In the genomic region with DNA sequence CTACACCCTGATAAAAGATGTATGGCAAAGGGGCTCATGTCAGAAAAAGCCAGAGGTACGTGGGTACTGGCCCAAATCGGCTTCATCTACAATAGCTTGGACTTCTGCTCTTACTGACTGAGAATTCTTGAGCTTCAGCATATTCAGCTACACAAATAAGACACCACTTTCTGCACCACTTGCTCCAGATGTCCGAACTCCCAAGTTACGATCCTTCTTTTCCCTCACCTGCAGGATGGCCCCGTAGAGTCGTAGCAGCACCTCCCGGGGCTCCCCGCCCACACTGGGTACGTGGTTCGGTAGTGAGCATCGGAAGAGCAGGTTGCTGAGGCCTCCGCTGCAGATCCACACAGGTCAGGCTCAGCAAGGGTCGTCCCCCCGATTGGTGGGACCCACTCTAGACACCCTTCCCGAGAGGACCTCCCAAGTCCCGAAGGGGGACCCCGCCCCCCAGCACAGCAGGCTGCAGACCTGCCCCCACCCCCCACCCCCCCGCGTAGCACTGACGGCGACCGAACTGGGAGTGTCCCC, we compare ENCODE assay signal across 8 mouse cellular contexts. TPM values are rescaled to one million over a fixed set of nuclear protein-coding genes. Genes with fewer than 3 reads are reported as not detected.
DNase-seq lines count a peak whose midpoint lies in the region; ATAC-seq and TF ChIP-seq lines count a peak whose summit lies in the region.

No protein-coding gene starts in this region.

- H3K4me1 ChIP-seq in heart, embryonic 16.5 days (ENCODE audit: control insufficient read depth, insufficient read depth, low read length), result peaks cover 28% of the 10 kb centered on the region
- peaks cover 32% of the 10 kb centered on the region for H3K4me1 ChIP-seq in heart, postnatal 0 days (ENCODE audit: control insufficient read depth, insufficient read depth)
- H3K4me1 ChIP-seq in midbrain, embryonic 11.5 days (ENCODE audit: control insufficient read depth, insufficient read depth, low read length), result peaks cover 10% of the 10 kb centered on the region

- H3K9me3 ChIP-seq in heart, embryonic 16.5 days (replicated peaks; ENCODE audit: control insufficient read depth, low read length), result no peaks in the 10 kb centered on the region
- no peaks in the 10 kb centered on the region for H3K9me3 ChIP-seq in heart, postnatal 0 days (replicated peaks; ENCODE audit: control insufficient read depth, low read length)
- H3K9me3 ChIP-seq in midbrain, embryonic 11.5 days (ENCODE audit: control insufficient read depth, low read length), result no peaks in the 10 kb centered on the region

- 4% methylated on average over 21 of the region's 22 CpGs for WGBS in heart, embryonic 16.5 days
- WGBS in heart, postnatal 0 days, result 7% methylated on average over 16 of the region's 22 CpGs
- WGBS in midbrain, embryonic 11.5 days, result 4% methylated on average over 22 of the region's 22 CpGs

- ATAC-seq in heart, embryonic 16.5 days (replicated peaks; ENCODE audit: extremely low read depth, insufficient read depth, low FRiP score), result no peak; the same call in 1 of the 2 replicates
- no peak for ATAC-seq in heart, postnatal 0 days (ENCODE audit: insufficient read depth, low read depth)
- ATAC-seq in midbrain, embryonic 11.5 days (ENCODE audit: low FRiP score), result peak; percentile 67

- H3K4me2 ChIP-seq in heart, embryonic 16.5 days (ENCODE audit: low read depth, low read length), result peak overlapping the region; percentile 69
- H3K4me2 ChIP-seq in heart, postnatal 0 days (ENCODE audit: low read depth, low read length), result peak overlapping the region; percentile 96
- peak overlapping the region; percentile 90 for H3K4me2 ChIP-seq in midbrain, embryonic 11.5 days

- peak overlapping the region; percentile 98 for H3K27ac ChIP-seq in heart, embryonic 16.5 days (ENCODE audit: low read length)
- peak overlapping the region; percentile 99 for H3K27ac ChIP-seq in heart, postnatal 0 days (ENCODE audit: low read depth)
- H3K27ac ChIP-seq in midbrain, embryonic 11.5 days (ENCODE audit: low read depth, low read length), result no peak overlapping the region; the same call in 1 of the 2 replicates

- TF ChIP-seq EP300 in heart, postnatal 0 days (IDR thresholded peaks at IDR 0.05; ENCODE audit: low read depth), result no peak

- no peak for TF ChIP-seq CTCF in heart, postnatal 0 days (IDR thresholded peaks at IDR 0.05; ENCODE audit: low read depth)

- intact Hi-C loops in heart, postnatal 10 days (cut with DNase I), result loop anchor here (2.0 kb wide), 1 partner anchor 50 kb away; a partner anchor contains a TSS

- peaks cover 18% of the 10 kb centered on the region for H3K36me3 ChIP-seq in heart, embryonic 16.5 days (ENCODE audit: control insufficient read depth, insufficient read depth)
- peaks cover 10% of the 10 kb centered on the region for H3K36me3 ChIP-seq in heart, postnatal 0 days (replicated peaks; ENCODE audit: control insufficient read depth, insufficient read depth, low read length)
- peaks cover 4% of the 10 kb centered on the region; the same call in 1 of the 2 replicates for H3K36me3 ChIP-seq in midbrain, embryonic 11.5 days (ENCODE audit: control insufficient read depth, insufficient read depth, low read length)

- H3K9ac ChIP-seq in heart, embryonic 16.5 days (ENCODE audit: low read length), result peak overlapping the region; percentile 86
- peak overlapping the region; percentile 90 for H3K9ac ChIP-seq in heart, postnatal 0 days (replicated peaks; ENCODE audit: low read depth, low read length)
- peak overlapping the region; percentile 83 for H3K9ac ChIP-seq in midbrain, embryonic 11.5 days (ENCODE audit: low read length)

- H3K4me3 ChIP-seq in heart, embryonic 16.5 days (ENCODE audit: low read length), result peak overlapping the region; percentile 67
- peak overlapping the region; percentile 82 for H3K4me3 ChIP-seq in heart, postnatal 0 days (ENCODE audit: low read depth, low read length)
- H3K4me3 ChIP-seq in midbrain, embryonic 11.5 days (ENCODE audit: low read depth, low read length), result peak overlapping the region; percentile 81

- no peaks in the 10 kb centered on the region for H3K27me3 ChIP-seq in heart, embryonic 16.5 days (ENCODE audit: control insufficient read depth, insufficient read depth, low read length)
- no peaks in the 10 kb centered on the region for H3K27me3 ChIP-seq in heart, postnatal 0 days (ENCODE audit: control insufficient read depth, insufficient read depth, low read length)
- no peaks in the 10 kb centered on the region for H3K27me3 ChIP-seq in midbrain, embryonic 11.5 days (ENCODE audit: control insufficient read depth, insufficient read depth, low read length)

- DNase-seq in heart, postnatal 10 days, result no peak
- peak; percentile 30 for DNase-seq in MN1 (ENCODE audit: low spot score)
- no peak for DNase-seq in heart, postnatal 0 days (ENCODE audit: low spot score)
- DNase-seq in midbrain, embryonic 11.5 days (ENCODE audit: low spot score, missing footprints), result peak; percentile 90
- DNase-seq in cerebellum, postnatal 14 days, result no peak
- DNase-seq in right cerebral cortex, adult 2 months (ENCODE audit: low spot score in 2 of 2), result no peak
- DNase-seq in embryo, embryonic 9.5 days (ENCODE audit: extremely low spot score), result no peak

RNA-seq across cellular contexts. Expression of a gene that starts 0.5 kb away (rescaled TPM):
- polyA plus RNA-seq in heart, embryonic 16.5 days (2015; fragmentation: Nextera tagmentation; extraction: Ambion mirVana), result 3.8 and 4.1 TPM in 2 replicates
- total RNA-seq in heart, postnatal 10 days (2021), result 1 to 10 TPM; 1.9 to 2.4 TPM
- total RNA-seq in heart, postnatal 0 days (2014; rRNA removed; ENCODE audit: low replicate concordance), result 0.12 TPM in 1 of 2 replicates, not detected in the other
- polyA plus RNA-seq in heart, postnatal 0 days (2015; fragmentation: Nextera tagmentation; extraction: Ambion mirVana), result 2.0 and 2.4 TPM in 2 replicates
- 1.9 and 2.4 TPM in 2 replicates for polyA plus RNA-seq in midbrain, embryonic 11.5 days (2014; fragmentation: Nextera tagmentation; extraction: Ambion mirVana)

RNA-seq across cellular contexts. Expression of a gene that starts 0.6 kb away (rescaled TPM):
- 0.19 and 0.35 TPM in 2 replicates for polyA plus RNA-seq in heart, embryonic 16.5 days (2015; fragmentation: Nextera tagmentation; extraction: Ambion mirVana)
- total RNA-seq in heart, postnatal 10 days (2021), result 10 to 100 TPM; 14.6 to 15.4 TPM
- total RNA-seq in heart, postnatal 0 days (2014; rRNA removed; ENCODE audit: low replicate concordance), result 0.08 and 2.4 TPM in 2 replicates
- 0.80 and 0.82 TPM in 2 replicates for polyA plus RNA-seq in heart, postnatal 0 days (2015; fragmentation: Nextera tagmentation; extraction: Ambion mirVana)
- polyA plus RNA-seq in midbrain, embryonic 11.5 days (2014; fragmentation: Nextera tagmentation; extraction: Ambion mirVana), result not detected in 2 replicates

RNA-seq across cellular contexts. Expression of a gene that starts 0.8 kb away (rescaled TPM):
- polyA plus RNA-seq in heart, embryonic 16.5 days (2015; fragmentation: Nextera tagmentation; extraction: Ambion mirVana), result 80.5 and 84.9 TPM in 2 replicates
- total RNA-seq in heart, postnatal 10 days (2021), result 10 to 100 TPM; 71.8 to 73.9 TPM
- total RNA-seq in heart, postnatal 0 days (2014; rRNA removed; ENCODE audit: low replicate concordance), result 64.5 and 78.3 TPM in 2 replicates
- 130 and 142 TPM in 2 replicates for polyA plus RNA-seq in heart, postnatal 0 days (2015; fragmentation: Nextera tagmentation; extraction: Ambion mirVana)
- polyA plus RNA-seq in midbrain, embryonic 11.5 days (2014; fragmentation: Nextera tagmentation; extraction: Ambion mirVana), result 48.3 and 49.6 TPM in 2 replicates

RNA-seq across cellular contexts. Expression of a gene that starts 3.2 kb away (rescaled TPM):
- polyA plus RNA-seq in heart, embryonic 16.5 days (2015; fragmentation: Nextera tagmentation; extraction: Ambion mirVana), result 241 and 243 TPM in 2 replicates
- 100 to 1,000 TPM; 700 to 720 TPM for total RNA-seq in heart, postnatal 10 days (2021)
- total RNA-seq in heart, postnatal 0 days (2014; rRNA removed; ENCODE audit: low replicate concordance), result 600 and 674 TPM in 2 replicates
- polyA plus RNA-seq in heart, postnatal 0 days (2015; fragmentation: Nextera tagmentation; extraction: Ambion mirVana), result 400 and 412 TPM in 2 replicates
- polyA plus RNA-seq in midbrain, embryonic 11.5 days (2014; fragmentation: Nextera tagmentation; extraction: Ambion mirVana), result 0.93 and 1.1 TPM in 2 replicates

RNA-seq across cellular contexts. Expression of a gene that starts 18.6 kb away (rescaled TPM):
- polyA plus RNA-seq in heart, embryonic 16.5 days (2015; fragmentation: Nextera tagmentation; extraction: Ambion mirVana), result not detected in 2 replicates
- total RNA-seq in heart, postnatal 10 days (2021), result not detected
- total RNA-seq in heart, postnatal 0 days (2014; rRNA removed; ENCODE audit: low replicate concordance), result not detected in 2 replicates
- polyA plus RNA-seq in heart, postnatal 0 days (2015; fragmentation: Nextera tagmentation; extraction: Ambion mirVana), result not detected in 2 replicates
- not detected in 2 replicates for polyA plus RNA-seq in midbrain, embryonic 11.5 days (2014; fragmentation: Nextera tagmentation; extraction: Ambion mirVana)

Comparison
In these comparisons a context has a peak if more than half of its experiments do, and no peak if none do; other contexts are left out.
1. DNase-seq: peak in MN1 (single experiment) and midbrain, embryonic 11.5 days (single experiment); none in heart, postnatal 10 days (0 of 2), heart, postnatal 0 days (single experiment), cerebellum, postnatal 14 days (0 of 2), right cerebral cortex, adult 2 months (0 of 2) and embryo, embryonic 9.5 days (single experiment).
2. Peak in every context shown above with its lines, with median percentiles within 50 percentile points of each other: H3K4me2 ChIP-seq, H3K4me3 ChIP-seq and H3K9ac ChIP-seq.